Mouse (Mus musculus) liver, postnatal 0 days (tissue): ENCODE measurements at regions not wholly inside any gene's neighbourhood (a gene's known extent, or its start where the extent isn't known, plus 50 kb on each side); places are given as distances from the start of the nearest gene placed in this dataset.
"Not testable (repeated sequence)": the region's sequence is repeated elsewhere in the genome, so short reads cannot be mapped to it uniquely, and the experiment has no call there.

Experiments used
- ATAC-seq: fragments of 200-750 bp; cut with Nextera tagmentation; 2 replicates; pipeline ENCODE4 v1.8.0; 2017; ENCODE audit warnings: mild to moderate bottlenecking, moderate library complexity
- DNase-seq: peaks from one replicate; pipeline ENCODE4 v3.0.0-alpha.2; 2016
- H3K27ac ChIP-seq: fragments of 300-500 bp; sonication (generic); 2 replicates; pipeline ENCODE4 v1.5.1; 2014; ENCODE audit warnings: antibody characterized with exemption, moderate library complexity, mild to moderate bottlenecking, low read depth
- H3K27me3 ChIP-seq: fragments of 300-500 bp; sonication (generic); 2 replicates; pipeline ENCODE4 v1.6.1; 2014; ENCODE audit warnings: low read length, control low read depth, mixed read lengths; ENCODE audit not compliant: insufficient read depth
- H3K36me3 ChIP-seq: fragments of 300-500 bp; sonication (generic); replicated peaks from 2 replicates; pipeline ENCODE4 v1.6.1; 2014; ENCODE audit warnings: mild to moderate bottlenecking, control low read depth, low read length, moderate library complexity, mixed read lengths; ENCODE audit not compliant: insufficient read depth
- H3K4me1 ChIP-seq: fragments of 300-500 bp; sonication (generic); 2 replicates; pipeline ENCODE4 v1.6.1; 2014; ENCODE audit warnings: antibody characterized with exemption, mild to moderate bottlenecking, control low read depth; ENCODE audit not compliant: insufficient read depth
- H3K4me2 ChIP-seq: fragments of 300-500 bp; sonication (generic); 2 replicates; pipeline ENCODE4 v1.6.1; 2014; ENCODE audit warnings: low read depth, mild to moderate bottlenecking, low read length, moderate library complexity, mixed read lengths
- H3K4me3 ChIP-seq: fragments of 300-500 bp; sonication (generic); 2 replicates; pipeline ENCODE4 v1.5.1; 2014; ENCODE audit warnings: low read depth, low read length
- H3K9ac ChIP-seq: fragments of 300-500 bp; sonication (generic); replicated peaks from 2 replicates; pipeline ENCODE4 v1.6.1; 2014; ENCODE audit warnings: mild to moderate bottlenecking, moderate library complexity
- H3K9me3 ChIP-seq: fragments of 300-500 bp; sonication (generic); 2 replicates; pipeline ENCODE4 v1.6.1; 2016; ENCODE audit warnings: mild to moderate bottlenecking, control low read depth, low read length, mixed read lengths
- CTCF ChIP-seq: sonication (generic); IDR thresholded peaks from 2 replicates; pipeline ENCODE4 v1.5.1; 2016; ENCODE audit warnings: antibody characterized with exemption, low read depth
- EP300 ChIP-seq: IDR thresholded peaks from 2 replicates; pipeline ENCODE4 v1.6.1; 2016; ENCODE audit warnings: antibody characterized with exemption, low read depth, mild to moderate bottlenecking
- WGBS: fragments of 180-500 bp; shearing (Covaris S2); extraction: QIAGEN DNeasy Blood & Tissue Kit; methylation state at CpG from one replicate; pipeline ENCODE4 v1.1.7; 2014; ENCODE audit not compliant: insufficient replicate concordance; 5-methylcytosine and 5-hydroxymethylcytosine counted together

GRCm38 (mm10) chr1:157038111-157039008 lies 70.1 kb downstream of the Tex35 start:
- DNase-seq: no peak
- 54% methylated on average over 14 of the region's 14 CpGs for WGBS
- Histone ChIP-seq H3K4me1 (peaks cover 23% of the 10 kb centered on the region), H3K9me3 (0 out of 2 replicates have a peak, but pooled peaks cover 2% of the 10 kb centered on the region), H3K27me3 (no peaks in the 10 kb centered on the region), H3K4me2 (peak overlapping the region; percentile 63), H3K9ac (peak overlapping the region; percentile 52; the same call in 1 of the 2 replicates), H3K27ac (peak overlapping the region; percentile 83), H3K36me3 (no peaks in the 10 kb centered on the region), H3K4me3 (peak overlapping the region; percentile 15)
- TF ChIP-seq EP300 (no peak), CTCF (no peak)
- ATAC-seq: peak; percentile 9; the same call in 1 of the 2 replicates

DNA sequence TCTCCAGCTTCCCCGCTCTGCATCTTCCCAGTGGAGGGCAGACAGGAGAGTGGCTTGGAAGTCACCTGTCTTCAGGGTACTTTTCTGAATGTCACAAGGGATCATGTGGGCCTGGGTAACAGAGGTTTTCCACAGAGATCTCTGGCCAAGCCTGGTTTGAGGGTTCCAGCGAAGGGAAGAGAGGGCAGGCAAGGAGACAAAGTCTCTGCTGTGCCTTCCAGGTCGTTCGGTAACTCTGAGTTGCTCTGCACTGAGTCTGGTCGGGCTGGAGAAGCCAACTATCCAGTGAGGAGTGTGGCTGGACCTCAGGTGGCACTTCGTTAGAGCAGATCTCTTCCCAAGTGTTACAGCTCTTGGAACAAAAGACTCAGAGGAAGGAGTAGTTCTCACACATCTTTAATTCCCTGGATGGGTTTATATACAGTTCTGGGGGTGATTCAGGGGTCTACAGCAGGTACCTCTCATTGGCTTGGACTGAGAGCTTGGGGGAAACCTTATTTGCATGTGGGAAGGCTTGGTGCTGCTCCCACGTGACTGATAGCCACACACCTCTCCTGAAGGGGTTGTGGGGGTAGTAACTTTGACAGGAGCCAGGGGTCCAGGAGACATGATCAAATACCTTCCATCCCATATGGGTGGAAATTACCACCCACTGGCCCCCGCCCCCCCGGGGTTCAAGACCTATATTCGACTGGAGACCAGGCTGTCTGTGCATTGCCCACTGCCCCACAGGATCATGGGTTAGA lies 71.1 kb downstream of the Tex35 start:
- Histone ChIP-seq H3K4me3 (no peak overlapping the region), H3K9ac (no peak overlapping the region), H3K27ac (no peak overlapping the region), H3K9me3 (0 out of 2 replicates have a peak, but pooled peaks cover 2% of the 10 kb centered on the region), H3K4me2 (no peak overlapping the region), H3K4me1 (peaks cover 23% of the 10 kb centered on the region), H3K36me3 (no peaks in the 10 kb centered on the region), H3K27me3 (no peaks in the 10 kb centered on the region)
- WGBS: 83% methylated on average over 10 of the region's 10 CpGs
- no peak for DNase-seq
- no peak for ATAC-seq
- no peak for TF ChIP-seq EP300
- TF ChIP-seq CTCF: no peak

DNA sequence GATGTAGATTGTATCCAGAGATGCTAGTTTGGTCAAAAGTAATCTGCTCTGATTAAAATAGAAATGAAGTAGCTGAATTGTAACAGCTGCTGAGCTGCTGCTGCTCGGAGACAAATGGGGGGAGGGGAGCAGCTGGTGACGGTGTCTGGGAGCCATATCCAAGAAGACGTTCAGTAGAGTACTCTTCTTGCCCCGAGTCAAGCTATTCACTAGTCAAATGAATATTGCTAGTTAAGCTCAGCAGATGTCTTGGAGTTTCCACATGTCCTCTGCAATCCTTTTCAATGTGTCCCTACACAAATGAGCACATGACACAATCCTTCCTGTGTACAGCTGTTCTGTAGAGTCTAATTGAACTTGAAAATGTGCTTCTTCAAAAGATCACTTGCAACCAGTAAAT lies 71.7 kb downstream of the Tex35 start:
- 67% methylated on average over 4 of the region's 4 CpGs for WGBS
- H3K27me3 ChIP-seq: no peaks in the 10 kb centered on the region
- no peak overlapping the region for H3K4me2 ChIP-seq
- TF ChIP-seq EP300 (no peak), CTCF (no peak)
- H3K9me3 ChIP-seq: 0 out of 2 replicates have a peak, but pooled peaks cover 2% of the 10 kb centered on the region
- H3K9ac ChIP-seq: no peak overlapping the region
- no peaks in the 10 kb centered on the region for H3K36me3 ChIP-seq
- DNase-seq (no peak), ATAC-seq (no peak)
- H3K4me3 ChIP-seq: no peak overlapping the region
- peaks cover 23% of the 10 kb centered on the region for H3K4me1 ChIP-seq
- no peak overlapping the region for H3K27ac ChIP-seq

- not testable (repeated sequence) for H3K27ac ChIP-seq, H3K4me3 ChIP-seq, H3K4me2 ChIP-seq, DNase-seq, H3K9me3 ChIP-seq, H3K27me3 ChIP-seq, H3K36me3 ChIP-seq, H3K9ac ChIP-seq, ATAC-seq
- WGBS: 85% methylated on average over 8 of the region's 8 CpGs
- H3K4me1 ChIP-seq: peaks cover 23% of the 10 kb centered on the region
Observed at GRCm38 (mm10) chr1:157035221-157035620, 73.3 kb downstream of the Tex35 start.

GRCm38 (mm10) chr1:157028682-157029081 lies 79.8 kb downstream of the Tex35 start:
- no peaks in the 10 kb centered on the region for H3K9me3 ChIP-seq
- H3K36me3 ChIP-seq: no peaks in the 10 kb centered on the region
- H3K9ac ChIP-seq: no peak overlapping the region
- 84% methylated on average over 3 of the region's 3 CpGs for WGBS
- no peak for ATAC-seq
- H3K27me3 ChIP-seq: no peaks in the 10 kb centered on the region
- H3K4me3 ChIP-seq: no peak overlapping the region
- no peak overlapping the region for H3K4me2 ChIP-seq
- H3K4me1 ChIP-seq: no peaks in the 10 kb centered on the region
- DNase-seq: no peak
- TF ChIP-seq EP300 (no peak), CTCF (no peak)
- no peak overlapping the region for H3K27ac ChIP-seq

- no peaks in the 10 kb centered on the region for H3K9me3 ChIP-seq
- H3K27ac ChIP-seq: no peak overlapping the region
- peak; percentile 35 for ATAC-seq
- H3K36me3 ChIP-seq: no peaks in the 10 kb centered on the region
- WGBS: 68% methylated on average over 7 of the region's 7 CpGs
- DNase-seq: peak; percentile 29
- no peaks in the 10 kb centered on the region for H3K4me1 ChIP-seq
- no peak overlapping the region for H3K4me3 ChIP-seq
- H3K27me3 ChIP-seq: no peaks in the 10 kb centered on the region
- TF ChIP-seq EP300: no peak
- no peak for TF ChIP-seq CTCF
- no peak overlapping the region for H3K9ac ChIP-seq
- H3K4me2 ChIP-seq: no peak overlapping the region; the same call in 1 of the 2 replicates
Observed at GRCm38 (mm10) chr1:157027681-157028080, 80.8 kb downstream of the Tex35 start.
